Mouse (Mus musculus): ENCODE data around the gene Peli1.

The Peli1 gene

GRCm38 (mm10) chr11:21093081-21093815 is 2.2 kb downstream of the Peli1 start:
- DNase-seq, result no peak

- DNase-seq, result no peak
Measured at GRCm38 (mm10) chr11:21096590-21096989, 5.5 kb downstream of the Peli1 start.

GRCm38 (mm10) chr11:21098457-21098856 is 7.4 kb downstream of the Peli1 start:
- no peak for DNase-seq

DNA sequence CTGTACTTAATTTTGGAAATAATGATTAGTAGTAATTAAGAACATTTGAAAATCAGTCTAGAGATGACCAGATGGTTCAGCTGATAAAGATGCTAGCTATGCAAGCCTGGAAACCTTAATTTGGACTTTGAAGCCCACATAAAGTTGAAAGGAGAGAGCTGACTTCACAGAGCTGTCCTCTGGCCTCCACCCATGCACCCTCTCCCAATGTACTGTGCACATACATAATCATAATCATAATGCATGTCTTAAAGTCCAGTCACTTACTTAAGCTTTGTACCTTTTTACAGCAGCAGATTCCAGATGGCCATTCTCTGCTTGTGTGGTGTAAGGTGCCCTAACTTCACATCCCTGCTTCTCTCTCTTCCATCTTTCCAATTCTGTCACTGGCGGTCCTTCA is 9.6 kb downstream of the Peli1 start:
- DNase-seq, result no peak

DNA sequence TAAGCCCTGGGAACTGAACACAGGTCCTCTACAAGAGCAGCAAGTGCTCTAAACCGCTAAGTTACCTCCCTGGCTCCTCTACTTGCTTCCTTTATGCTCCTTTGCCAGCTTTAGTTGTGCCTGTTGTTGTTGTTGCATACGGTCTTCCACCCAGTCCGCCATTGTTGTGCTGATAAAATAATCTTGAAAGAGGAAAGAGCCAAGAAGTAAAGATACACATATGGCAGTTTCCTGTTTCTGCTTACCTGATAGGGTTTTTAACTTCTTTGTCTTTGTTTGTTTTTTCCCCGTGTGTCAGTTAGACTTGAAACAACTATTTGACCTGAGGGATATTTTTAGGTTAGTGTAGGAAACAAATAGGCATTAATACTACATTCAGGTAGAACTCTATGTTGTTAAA is 10.2 kb downstream of the Peli1 start:
- no peak for DNase-seq

DNA sequence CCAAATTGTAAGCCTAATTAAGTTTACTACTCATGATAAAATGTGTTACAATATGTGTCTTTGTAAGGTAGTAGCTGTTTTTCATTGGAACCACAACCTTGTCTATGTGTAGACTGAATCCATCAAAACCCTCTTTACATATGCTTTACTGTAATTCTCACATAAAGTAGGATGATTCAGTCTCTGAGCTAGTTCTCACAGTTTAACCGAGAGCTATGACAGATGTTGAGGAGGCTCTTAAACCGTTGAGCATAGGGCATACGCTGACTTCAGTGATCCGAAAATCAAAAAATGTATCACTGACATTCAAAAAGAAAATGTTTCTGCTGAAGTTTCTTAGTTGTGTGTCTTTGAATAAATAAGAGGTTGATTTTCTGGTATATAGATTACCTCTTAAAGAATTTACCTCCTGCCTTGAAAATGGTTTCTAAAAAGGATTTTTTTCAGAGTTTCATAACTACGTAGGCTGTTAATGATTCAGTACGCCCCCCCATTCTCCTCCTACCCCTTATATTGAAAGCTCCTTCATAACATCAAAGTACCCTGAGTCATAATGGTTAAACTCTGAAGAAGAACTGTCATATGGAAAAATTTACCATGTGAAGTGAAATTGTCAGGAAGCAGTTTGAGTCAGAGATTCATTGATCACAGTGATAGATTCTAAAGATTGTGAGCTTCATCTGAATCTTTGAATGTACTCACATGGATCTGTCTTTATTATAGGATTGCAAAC is 11.3 kb downstream of the Peli1 start:
- no peak for DNase-seq

- DNase-seq, result no peak
Measured at GRCm38 (mm10) chr11:21103186-21103585, 12.1 kb downstream of the Peli1 start.

DNA sequence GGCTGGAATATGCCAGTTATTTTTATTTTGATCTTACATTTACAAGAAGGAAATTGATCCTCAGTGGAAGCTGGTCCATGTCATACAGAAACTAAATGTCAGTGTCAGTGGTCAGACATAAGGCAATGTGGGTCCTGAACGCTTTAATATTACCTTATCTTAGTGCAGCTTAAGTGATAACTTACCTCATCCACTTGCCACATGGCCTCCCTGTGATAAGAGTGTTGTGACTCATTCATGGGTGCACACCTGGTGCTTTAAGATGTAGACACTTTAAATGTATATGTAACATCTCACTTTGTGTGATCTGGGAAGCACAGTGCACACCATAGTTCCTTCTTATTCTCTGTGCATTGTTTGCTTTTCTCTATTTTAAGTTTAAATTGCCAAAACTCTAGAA is 14.3 kb downstream of the Peli1 start:
- no peak for DNase-seq

DNA sequence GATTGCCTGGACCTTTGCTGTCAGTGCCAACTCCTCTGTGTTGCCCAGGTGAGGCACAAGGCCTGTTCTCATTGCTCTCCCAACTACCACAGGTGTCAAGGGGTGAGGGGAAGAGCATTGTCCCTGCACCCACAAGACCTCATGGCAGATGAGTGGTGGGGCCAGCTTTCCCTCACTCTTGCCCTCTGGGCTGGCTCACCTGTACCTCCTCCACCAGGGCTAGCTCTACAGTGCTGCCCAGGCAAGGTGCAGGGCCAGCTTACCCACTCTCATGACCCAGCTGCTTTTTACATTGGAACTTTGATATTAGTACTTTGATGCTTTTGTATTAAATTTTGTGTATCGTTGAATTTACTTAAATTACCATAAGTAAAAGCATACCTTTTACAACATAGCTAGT is 16.0 kb downstream of the Peli1 start:
- DNase-seq, result no peak

DNA sequence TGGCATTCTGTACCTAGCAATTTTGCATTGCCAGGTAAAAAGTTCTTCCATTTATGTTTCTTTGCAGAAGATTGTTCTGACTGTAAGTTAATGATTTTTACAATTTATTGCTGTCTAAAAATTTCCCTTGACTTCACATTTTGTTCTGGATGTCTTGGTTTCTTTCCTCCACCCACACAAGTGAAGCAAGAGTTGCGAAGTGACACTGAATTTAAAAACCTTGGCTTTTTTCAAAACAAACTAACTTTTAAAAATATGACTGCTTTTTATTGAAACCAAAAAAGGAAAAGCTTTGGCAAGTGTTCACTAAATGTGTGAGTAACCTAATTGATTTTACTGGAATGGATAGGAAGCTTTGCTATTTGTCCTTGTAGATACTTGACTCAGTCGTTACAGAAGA is 18.2 kb downstream of the Peli1 start:
- no peak for DNase-seq

GRCm38 (mm10) chr11:21114516-21114915 is 23.4 kb downstream of the Peli1 start:
- DNase-seq, result no peak

DNA sequence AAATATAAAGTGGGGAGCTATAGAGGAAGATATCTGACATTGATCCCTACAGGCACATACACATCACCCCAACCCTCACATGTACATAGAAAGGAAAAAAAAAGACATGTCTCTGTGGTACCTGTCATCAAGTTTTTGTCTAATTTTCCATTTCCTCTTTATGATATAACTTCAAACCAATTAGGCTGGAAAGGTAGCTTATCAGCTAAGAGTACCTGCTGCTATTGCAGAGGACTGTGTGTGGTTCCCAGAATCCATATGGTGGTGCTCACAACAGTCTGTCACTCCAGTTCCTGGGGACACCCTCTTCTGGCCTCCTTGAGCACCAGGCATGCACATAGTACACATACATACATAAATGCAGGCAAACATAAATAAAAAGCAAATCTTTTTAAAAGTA is 24.7 kb downstream of the Peli1 start:
- DNase-seq, result no peak

- DNase-seq, result no peak
Measured at GRCm38 (mm10) chr11:21116623-21117295, 25.7 kb downstream of the Peli1 start.

GRCm38 (mm10) chr11:21121737-21122136 is 30.6 kb downstream of the Peli1 start:
- no peak for DNase-seq

DNA sequence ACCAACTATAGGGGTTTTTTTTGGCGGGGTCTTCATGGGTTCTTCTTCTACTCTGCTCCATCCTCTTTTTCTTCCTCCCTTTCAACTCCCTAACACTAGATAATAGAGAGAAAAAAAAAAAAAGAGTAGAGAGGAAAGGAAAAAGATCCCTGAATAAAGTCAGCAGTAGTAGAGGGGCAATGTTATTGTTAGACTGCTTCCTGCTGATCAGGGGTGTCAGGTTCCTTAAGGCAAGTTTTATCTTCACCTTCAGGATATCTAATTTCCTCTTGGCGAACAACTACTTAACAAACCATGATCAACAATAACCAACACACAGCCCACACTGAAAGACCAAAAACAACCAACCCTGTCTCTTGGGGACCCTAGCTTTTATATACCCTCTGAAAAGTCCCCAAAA is 31.3 kb downstream of the Peli1 start:
- DNase-seq, result no peak

DNA sequence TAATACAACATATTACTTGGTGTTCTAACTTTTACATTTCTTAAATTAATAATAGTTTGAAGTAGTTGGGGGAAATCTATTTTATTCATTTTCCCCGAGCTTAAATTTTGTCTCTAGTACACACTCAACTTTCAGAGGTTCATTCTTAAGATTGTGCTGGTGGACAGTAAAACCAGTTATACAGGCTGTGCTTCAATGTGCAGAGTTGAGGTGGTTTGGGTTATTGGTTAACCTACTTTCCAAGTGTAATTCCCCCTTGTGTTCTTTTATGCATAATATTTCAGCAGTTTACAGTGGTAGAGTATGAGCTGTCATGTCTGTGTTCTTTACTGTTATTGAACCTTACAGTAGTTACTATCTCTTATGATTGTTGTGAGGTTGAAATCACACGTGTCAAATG is 40.6 kb downstream of the Peli1 start:
- DNase-seq, result no peak

DNA sequence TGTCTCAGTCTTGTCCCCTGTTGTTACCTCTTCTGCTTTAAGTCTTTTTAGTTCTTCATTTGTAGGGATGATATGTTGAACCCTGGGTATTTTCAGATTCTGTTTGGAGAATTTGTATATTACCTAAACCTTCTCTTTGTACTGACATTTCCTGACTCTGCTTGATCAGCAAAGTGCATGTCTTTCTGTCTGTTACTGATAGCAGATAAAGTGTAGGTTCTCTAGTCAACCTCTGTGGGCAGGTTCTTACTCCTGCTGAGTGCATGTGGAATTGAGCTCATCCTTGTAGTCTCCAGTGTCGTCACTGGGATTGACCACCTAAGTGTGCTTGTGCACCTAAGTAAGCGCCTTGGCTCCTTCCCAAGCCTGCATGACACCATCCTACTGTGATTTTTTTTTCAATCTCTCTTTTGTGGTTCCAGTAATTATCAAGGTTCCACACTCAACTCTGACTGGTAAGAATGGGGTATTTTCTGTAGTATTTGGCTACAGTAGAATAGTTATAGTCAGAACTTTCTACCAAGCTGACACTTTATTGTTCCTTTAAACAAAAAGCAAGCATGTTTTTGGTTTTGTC is 43.9 kb downstream of the Peli1 start:
- no peak for DNase-seq

GRCm38 (mm10) chr11:21139453-21139852 is 48.4 kb downstream of the Peli1 start:
- no peak for DNase-seq

- no peak for DNase-seq
Measured at GRCm38 (mm10) chr11:21141242-21141641, 50.2 kb downstream of the Peli1 start.

GRCm38 (mm10) chr11:21141755-21142154 is 50.7 kb downstream of the Peli1 start:
- DNase-seq, result no peak

- no peak for DNase-seq
Measured at GRCm38 (mm10) chr11:21149476-21149875, 58.4 kb downstream of the Peli1 start.

GRCm38 (mm10) chr11:21150316-21150715 is 59.2 kb downstream of the Peli1 start:
- DNase-seq, result no peak

DNA sequence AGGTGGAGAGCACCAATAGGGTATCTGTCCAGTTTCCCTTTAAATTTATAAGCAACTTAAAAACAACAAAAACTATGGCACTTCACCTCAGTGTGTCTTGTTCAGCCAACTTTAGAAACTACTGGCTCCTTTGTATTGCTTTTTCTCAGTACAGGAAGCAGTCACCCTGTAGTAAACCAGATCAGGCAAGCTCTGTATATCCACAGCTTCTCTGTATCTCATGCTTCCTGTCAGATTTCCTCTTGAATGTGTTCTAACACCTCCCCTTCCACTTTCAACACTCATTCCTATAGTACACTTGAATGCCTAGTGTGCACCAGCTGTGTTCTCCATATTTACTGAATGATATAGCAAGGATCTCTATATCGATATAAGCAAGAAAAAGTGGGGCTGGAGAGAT is 60.6 kb downstream of the Peli1 start:
- DNase-seq, result no peak

- DNase-seq, result no peak
Measured at GRCm38 (mm10) chr11:21153111-21153510, 62.0 kb downstream of the Peli1 start.

Measured in lung, postnatal 14 days (tissue).